Mouse (Mus musculus): ENCODE results near the gene Pfkfb4.

The Pfkfb4 gene

GRCm38 (mm10) chr9:108998287-108999166 is 6.9 kb downstream of the Pfkfb4 start:
- no peak for DNase-seq

GRCm38 (mm10) chr9:108999167-108999526 is 7.6 kb downstream of the Pfkfb4 start:
- DNase-seq: no peak

DNA sequence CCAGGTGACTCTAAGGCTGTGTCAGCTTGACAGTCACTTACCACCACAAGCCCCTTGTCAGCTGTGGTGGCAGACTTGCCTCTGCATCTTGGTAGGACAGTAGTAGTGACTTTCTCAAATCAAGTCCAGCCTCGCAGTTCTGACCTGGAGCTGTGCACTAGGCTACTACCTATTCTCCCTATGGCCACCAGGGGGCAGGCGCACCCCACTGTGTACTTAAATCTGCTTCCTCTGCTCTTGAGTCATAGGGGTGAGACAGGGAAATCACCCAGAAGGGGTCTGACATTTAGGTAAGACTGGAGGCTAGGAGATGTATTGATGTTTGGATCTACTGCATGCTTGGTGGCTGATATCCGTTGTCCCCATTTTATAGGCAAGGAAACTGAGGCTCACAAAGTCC is 9.1 kb downstream of the Pfkfb4 start:
- peak; percentile 55 for DNase-seq

- no peak for DNase-seq
Observed at GRCm38 (mm10) chr9:109003201-109003600, 11.6 kb downstream of the Pfkfb4 start.

- DNase-seq: no peak
Observed at GRCm38 (mm10) chr9:109007025-109007780, 15.6 kb downstream of the Pfkfb4 start.

DNA sequence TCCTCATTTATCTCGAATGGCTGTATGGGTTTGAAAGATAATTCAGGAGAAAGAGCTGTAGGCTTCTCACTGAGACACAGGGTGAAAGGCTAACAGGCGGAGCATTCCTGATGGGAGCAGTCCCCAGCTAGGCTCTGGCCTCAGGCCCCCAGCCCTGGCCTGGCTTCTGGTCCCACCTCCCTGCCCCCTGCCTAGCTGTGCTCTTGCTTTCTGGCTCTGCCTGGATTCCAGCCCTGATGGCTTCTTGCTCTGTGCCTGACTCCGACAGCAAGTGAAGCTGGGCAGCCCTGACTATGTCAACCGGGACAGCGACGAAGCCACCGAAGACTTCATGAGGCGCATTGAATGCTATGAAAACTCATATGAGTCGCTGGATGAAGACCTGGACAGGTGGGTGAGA is 16.5 kb downstream of the Pfkfb4 start:
- no peak for DNase-seq

DNA sequence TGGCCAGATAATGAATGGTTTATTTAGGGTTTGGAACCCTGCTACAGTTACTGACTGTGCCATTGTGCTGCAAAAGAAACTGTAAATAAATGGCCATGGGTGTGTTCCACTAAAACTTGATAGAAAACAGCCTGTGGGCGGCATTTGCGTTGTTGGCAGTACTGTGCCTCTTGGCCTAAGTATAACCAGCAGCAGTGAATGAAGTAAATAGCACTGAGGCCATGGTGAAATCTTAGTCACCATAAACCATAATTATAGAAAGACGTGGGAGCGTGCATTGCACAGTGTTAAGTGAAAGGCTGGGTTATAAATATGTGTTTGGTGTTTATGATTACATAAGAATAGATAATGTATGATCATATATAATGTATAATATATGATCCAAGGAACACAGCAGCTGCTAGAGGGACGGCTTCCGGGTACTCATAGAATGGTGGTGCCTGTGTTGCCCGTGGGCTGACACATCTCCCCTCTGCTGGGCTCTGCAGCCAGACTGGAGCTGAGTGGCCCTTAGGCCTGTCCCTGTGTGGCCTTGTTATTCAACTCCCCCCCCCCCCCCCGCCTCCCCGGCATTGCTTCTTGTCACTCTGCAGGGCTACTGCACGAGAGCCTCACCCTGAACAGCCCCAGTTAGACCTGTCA is 17.5 kb downstream of the Pfkfb4 start:
- no peak for DNase-seq

- no peak for DNase-seq
Observed at GRCm38 (mm10) chr9:109009636-109010315, 18.2 kb downstream of the Pfkfb4 start.

- DNase-seq: no peak
Observed at GRCm38 (mm10) chr9:109010316-109010690, 18.7 kb downstream of the Pfkfb4 start.

GRCm38 (mm10) chr9:109015397-109015796 is 23.8 kb downstream of the Pfkfb4 start:
- no peak for DNase-seq

DNA sequence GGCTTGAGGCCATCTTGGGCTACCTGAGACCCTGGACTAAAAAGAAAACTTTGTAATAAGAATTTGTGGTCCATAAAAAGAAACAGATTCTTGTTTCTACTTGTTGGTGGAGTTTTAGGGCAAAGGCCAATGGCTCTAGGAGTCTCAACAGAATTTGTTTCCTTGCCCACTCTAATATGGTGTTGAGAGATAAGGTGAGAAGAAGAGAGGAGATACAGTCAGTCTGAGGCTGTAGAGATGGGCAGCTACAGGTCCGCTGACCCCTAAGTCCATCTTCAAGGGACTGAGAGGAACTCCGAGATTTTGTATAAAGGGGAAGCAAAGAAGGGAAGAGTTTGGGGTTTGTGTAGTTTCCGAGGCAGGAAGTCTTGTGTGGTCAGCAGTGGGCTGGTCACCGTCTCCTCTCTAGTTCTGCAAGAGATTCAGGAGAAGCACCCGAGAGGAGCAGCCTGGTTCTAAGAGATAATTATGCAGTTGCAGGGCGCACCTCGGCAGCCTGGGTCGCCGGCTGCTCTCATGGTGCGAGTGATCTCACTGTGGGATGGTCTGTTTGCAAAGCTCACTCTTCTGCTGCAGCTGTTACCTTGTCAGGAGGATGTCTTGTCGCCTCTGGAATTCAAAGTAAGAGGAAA is 25.5 kb downstream of the Pfkfb4 start:
- no peak for DNase-seq

DNA sequence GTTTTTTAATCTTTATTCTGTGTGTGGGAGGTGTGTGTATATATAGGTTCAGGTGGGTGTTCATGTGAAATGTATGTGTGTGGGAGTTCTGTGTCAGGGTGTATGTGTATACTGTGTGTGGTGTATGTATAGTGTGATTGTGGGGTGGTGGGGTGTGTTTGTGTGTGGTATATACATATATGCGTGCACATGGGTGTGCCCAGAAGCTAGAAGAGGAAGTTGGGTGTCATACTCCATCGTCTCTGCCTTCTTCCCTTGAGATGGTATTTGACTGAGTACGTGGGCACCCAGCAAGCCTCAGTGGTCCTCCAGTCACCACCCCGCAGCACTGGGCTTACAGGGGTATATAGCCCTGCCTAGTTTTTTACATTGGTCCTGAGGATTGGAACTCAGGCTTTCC is 29.9 kb downstream of the Pfkfb4 start:
- no peak for DNase-seq

GRCm38 (mm10) chr9:109022866-109023685 is 31.5 kb downstream of the Pfkfb4 start:
- DNase-seq: no peak

- no peak for DNase-seq
Observed at GRCm38 (mm10) chr9:109027521-109027920, 35.9 kb downstream of the Pfkfb4 start.

GRCm38 (mm10) chr9:109028421-109028820 is 36.8 kb downstream of the Pfkfb4 start:
- DNase-seq: no peak

GRCm38 (mm10) chr9:109028919-109029318 is 37.3 kb downstream of the Pfkfb4 start:
- DNase-seq: no peak

GRCm38 (mm10) chr9:109030312-109030711 is 38.7 kb downstream of the Pfkfb4 start:
- DNase-seq: no peak

DNA sequence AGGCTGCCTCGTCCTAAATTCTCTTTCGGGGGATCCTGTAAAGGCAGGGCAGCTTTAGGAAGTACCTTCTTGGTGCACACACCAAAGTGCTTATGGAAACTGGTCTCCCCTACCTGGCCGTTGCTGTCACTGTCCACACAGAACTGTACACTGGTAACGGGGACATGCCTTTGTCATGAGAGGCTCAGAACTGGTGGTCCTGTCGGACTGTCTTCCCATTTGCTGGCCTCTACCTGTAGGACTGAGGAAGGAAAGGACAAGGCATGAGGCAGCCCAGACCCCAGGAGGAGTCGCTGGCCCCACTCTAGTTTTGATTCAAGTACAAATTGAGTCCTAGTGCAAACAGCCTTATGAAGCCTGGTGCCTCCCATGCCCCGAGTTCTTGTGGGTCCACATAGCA is 39.4 kb downstream of the Pfkfb4 start:
- DNase-seq: no peak

- DNase-seq: no peak
Observed at GRCm38 (mm10) chr9:109031686-109032085, 40.1 kb downstream of the Pfkfb4 start.

DNA sequence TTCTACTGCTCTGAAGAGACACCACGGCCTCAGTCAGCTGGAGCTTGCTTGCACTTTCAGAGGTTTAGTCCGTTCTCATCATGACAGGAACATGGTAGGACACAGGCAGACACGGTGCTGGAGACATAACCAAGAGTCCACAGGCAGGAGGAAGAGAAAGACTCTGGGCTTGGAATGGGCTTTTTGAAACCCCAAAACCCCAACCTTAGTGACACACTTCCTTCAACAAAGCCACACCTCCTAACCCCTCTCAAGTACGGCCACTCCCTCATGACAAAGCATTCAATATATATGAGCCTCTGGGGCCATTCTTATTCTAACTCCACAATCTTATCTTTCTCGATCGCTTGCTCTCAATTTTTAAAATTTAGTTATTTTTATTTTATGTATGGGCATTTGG is 40.9 kb downstream of the Pfkfb4 start:
- no peak for DNase-seq

DNA sequence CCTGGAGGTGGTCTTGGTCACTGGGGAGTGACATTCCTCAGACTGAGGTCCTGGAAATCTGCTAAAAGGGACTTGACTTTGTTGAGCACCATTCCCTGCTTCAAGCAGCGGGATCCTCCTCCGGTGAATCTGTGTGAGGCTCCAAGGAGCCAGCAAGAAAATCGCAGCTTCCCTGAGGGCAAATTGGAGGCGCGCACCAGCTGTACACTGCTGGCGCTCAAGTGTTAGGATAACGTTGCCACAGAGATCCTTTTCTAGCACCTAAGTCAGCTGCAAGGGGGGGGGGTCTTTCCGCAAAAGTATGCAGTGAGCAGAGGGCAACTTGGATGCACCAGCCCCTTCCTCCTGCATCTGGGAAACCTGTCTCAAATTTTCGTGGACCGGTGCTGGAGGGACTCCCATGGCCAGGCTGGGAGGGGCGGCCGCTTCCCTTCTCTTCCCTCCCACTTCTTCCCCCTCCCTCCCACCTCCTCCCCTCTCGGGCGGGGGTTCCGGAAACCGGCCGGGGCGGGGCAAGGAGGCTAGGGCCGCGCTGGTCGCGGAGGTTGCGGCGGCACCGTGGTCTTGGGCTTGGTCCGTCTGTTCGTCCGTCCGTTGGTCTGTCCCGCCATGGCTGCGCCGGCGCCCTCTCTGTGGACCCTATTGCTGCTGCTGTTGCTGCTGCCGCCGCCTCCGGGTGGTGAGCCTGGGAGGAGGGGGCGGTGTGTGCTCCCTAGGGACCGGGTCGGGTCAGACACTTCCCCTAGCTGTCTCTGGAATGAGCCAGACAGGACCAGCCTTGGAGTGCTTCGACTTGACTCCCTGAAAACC is 46.7 kb downstream of the Pfkfb4 start, which contains the start of gene Shisa5:
TSS of gene Shisa5 (plus strand) at position 480 of the 810 bp plus-strand sequence.
- peak; percentile 63 for DNase-seq
